Mouse (Mus musculus): ENCODE measurements around the gene Kel.

- no peak for TF ChIP-seq CTCF (IDR thresholded peaks at IDR 0.05; ENCODE audit: insufficient read depth, low read depth, low read length)
- no peak for TF ChIP-seq POLR2A (IDR thresholded peaks at IDR 0.05; ENCODE audit: insufficient read depth, low read depth, low read length)
These were observed 11.9 kb downstream of the Kel start for GRCm38 (mm10) chr6:41692200-41692599.
